Mouse (Mus musculus) heart, adult 2 months (tissue): ENCODE results near the gene Rrp9.

Experiments
- CTCF ChIP-seq: fragments of 200-600 bp; IDR thresholded peaks from 2 replicates; pipeline ENCODE4 v1.8.1; 2022; ENCODE audit warnings: antibody characterized with exemption, mild to moderate bottlenecking, moderate library complexity
- EP300 ChIP-seq: fragments of 200-500 bp; IDR thresholded peaks from 2 replicates; pipeline ENCODE4 v1.6.1; 2011; ENCODE audit warnings: low read depth, low read length, control low read depth; ENCODE audit not compliant: insufficient read depth
- POLR2A ChIP-seq: fragments of 200-500 bp; IDR thresholded peaks from 2 replicates; pipeline ENCODE4 v1.6.1; 2011; ENCODE audit warnings: mild to moderate bottlenecking, low read depth, low read length, control low read depth; ENCODE audit not compliant: insufficient read depth

DNA sequence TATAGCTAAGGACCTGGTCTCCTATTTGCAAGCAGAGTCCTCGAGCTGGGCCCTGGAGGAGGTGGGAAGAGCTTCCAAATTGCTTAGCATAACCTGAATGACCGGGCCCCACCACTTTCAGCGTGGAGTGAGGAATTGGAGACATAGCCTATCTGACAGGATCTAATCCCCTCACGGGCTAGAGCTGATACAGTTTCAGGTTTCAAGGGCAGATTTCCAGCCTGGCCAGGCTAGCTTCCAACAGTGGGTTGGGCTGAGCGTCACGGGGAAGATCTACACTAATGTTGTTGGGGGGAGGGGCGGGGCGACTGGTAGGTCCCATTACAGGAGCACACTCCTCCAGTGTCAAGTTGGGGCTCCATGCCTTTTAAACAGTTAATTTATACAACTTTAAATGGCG lies 25.1 kb upstream of the Rrp9 start:
- no peak for TF ChIP-seq CTCF
- no peak for TF ChIP-seq POLR2A
- TF ChIP-seq EP300: no peak
